Mouse (Mus musculus) cerebellum, postnatal 36 days (tissue): ENCODE measurements around the gene Gga3.
"Not testable (repeated sequence)": the region's sequence is repeated elsewhere in the genome, so short reads cannot be mapped to it uniquely, and the experiment has no call there.

ENCODE experiments used
- DNase-seq, 2 experiments: peaks; one replicate each; pipeline ENCODE4 v3.0.0; 2021 to 2022; ENCODE audit warnings: mixed read lengths in 2 of 2

Gga3 gene

GRCm38 (mm10) chr11:115603476-115604303 is at the start of gene Gga3, which contains the start of gene Mrps7:
Gene Gga3, minus strand, starts transcription at chr11:115604051.
Gene Mrps7, plus strand, starts transcription at chr11:115603925.
- DNase-seq = peak; percentile 85 to 92

- DNase-seq = no peak
Measured at GRCm38 (mm10) chr11:115653194-115653593, 49.3 kb upstream of the Gga3 start.

- DNase-seq = no peak
Measured at GRCm38 (mm10) chr11:115651680-115652079, 47.8 kb upstream of the Gga3 start.

- peak; percentile 83 to 90 for DNase-seq
Measured at GRCm38 (mm10) chr11:115649706-115650105, 45.9 kb upstream of the Gga3 start.

GRCm38 (mm10) chr11:115647459-115647858 is 43.6 kb upstream of the Gga3 start:
- peak; percentile 51 to 70 for DNase-seq

GRCm38 (mm10) chr11:115646439-115646838 is 42.6 kb upstream of the Gga3 start:
- no peak for DNase-seq

- DNase-seq = not testable (repeated sequence)
Measured at GRCm38 (mm10) chr11:115645498-115645897, 41.6 kb upstream of the Gga3 start.

GRCm38 (mm10) chr11:115644308-115644707 is 40.5 kb upstream of the Gga3 start:
- no peak for DNase-seq

GRCm38 (mm10) chr11:115643265-115643664 is 39.4 kb upstream of the Gga3 start:
- no peak for DNase-seq

- DNase-seq = no peak
Measured at GRCm38 (mm10) chr11:115642705-115643104, 38.9 kb upstream of the Gga3 start.

GRCm38 (mm10) chr11:115641664-115642036 is 37.8 kb upstream of the Gga3 start:
- no peak for DNase-seq

GRCm38 (mm10) chr11:115640978-115641663 is 37.3 kb upstream of the Gga3 start:
- no peak for DNase-seq

- no peak for DNase-seq
Measured at GRCm38 (mm10) chr11:115640311-115640828, 36.5 kb upstream of the Gga3 start.

- DNase-seq = no peak
Measured at GRCm38 (mm10) chr11:115639540-115639939, 35.7 kb upstream of the Gga3 start.

GRCm38 (mm10) chr11:115638498-115639409 is 34.9 kb upstream of the Gga3 start:
- DNase-seq = no peak

GRCm38 (mm10) chr11:115636960-115637359 is 33.1 kb upstream of the Gga3 start:
- DNase-seq = no peak

GRCm38 (mm10) chr11:115635484-115635883 is 31.6 kb upstream of the Gga3 start:
- no peak for DNase-seq

- no peak for DNase-seq
Measured at GRCm38 (mm10) chr11:115635041-115635440, 31.2 kb upstream of the Gga3 start.

GRCm38 (mm10) chr11:115634109-115634508 is 30.3 kb upstream of the Gga3 start:
- DNase-seq = no peak

GRCm38 (mm10) chr11:115632862-115633261 is 29.0 kb upstream of the Gga3 start:
- DNase-seq = no peak

GRCm38 (mm10) chr11:115632247-115632646 is 28.4 kb upstream of the Gga3 start:
- no peak for DNase-seq

- peak; percentile 40 to 58 for DNase-seq
Measured at GRCm38 (mm10) chr11:115631505-115631890, 27.6 kb upstream of the Gga3 start.
